Mouse (Mus musculus) embryonic facial prominence, embryonic 14.5 days (tissue): ENCODE measurements at regions not wholly inside any gene's neighbourhood (a gene's known extent, or its start where the extent isn't known, plus 50 kb on each side); places are given as distances from the start of the nearest gene placed in this dataset.

Source experiments
- ATAC-seq: fragments of 200-750 bp; cut with Nextera tagmentation; 2 replicates; pipeline ENCODE4 v1.8.0; 2017; ENCODE audit warnings: low read depth, moderate number of reproducible peaks, moderate TSS enrichment
- DNase-seq: peaks from one replicate; pipeline ENCODE4 v3.0.0-alpha.2; 2015; ENCODE audit warnings: low spot score
- H3K27ac ChIP-seq: fragments of 300-500 bp; sonication (generic); replicated peaks from 2 replicates; pipeline ENCODE4 v1.5.1; 2014; ENCODE audit warnings: low read depth, mild to moderate bottlenecking, low read length, moderate library complexity
- H3K27me3 ChIP-seq: fragments of 300-500 bp; sonication (generic); replicated peaks from 2 replicates; pipeline ENCODE4 v1.6.1; 2014; ENCODE audit warnings: low read length; ENCODE audit not compliant: control insufficient read depth, insufficient read depth
- H3K36me3 ChIP-seq: fragments of 300-500 bp; sonication (generic); 2 replicates; pipeline ENCODE4 v1.6.1; 2014; ENCODE audit warnings: low read length, mixed read lengths; ENCODE audit not compliant: control insufficient read depth, insufficient read depth
- H3K4me1 ChIP-seq: fragments of 300-500 bp; sonication (generic); 2 replicates; pipeline ENCODE4 v1.6.1; 2014; ENCODE audit warnings: antibody characterized with exemption, low read length; ENCODE audit not compliant: control insufficient read depth, insufficient read depth
- H3K4me2 ChIP-seq: fragments of 300-500 bp; sonication (generic); 2 replicates; pipeline ENCODE4 v1.6.1; 2014; ENCODE audit warnings: low read depth, mild to moderate bottlenecking, low read length, moderate library complexity, mixed read lengths
- H3K4me3 ChIP-seq: fragments of 300-500 bp; sonication (generic); 2 replicates; pipeline ENCODE4 v1.5.1; 2014; ENCODE audit warnings: low read depth, mild to moderate bottlenecking, low read length
- H3K9ac ChIP-seq: fragments of 300-500 bp; sonication (generic); 2 replicates; pipeline ENCODE4 v1.6.1; 2014; ENCODE audit warnings: low read depth, mild to moderate bottlenecking, low read length, moderate library complexity, mixed read lengths
- H3K9me3 ChIP-seq: fragments of 300-500 bp; sonication (generic); 2 replicates; pipeline ENCODE4 v1.6.1; 2016; ENCODE audit warnings: low read length; ENCODE audit not compliant: control insufficient read depth
- WGBS: fragments of 180-500 bp; shearing (Covaris S2); extraction: QIAGEN DNeasy Blood & Tissue Kit; methylation state at CpG from one replicate; pipeline ENCODE4 v1.1.7; 2014; 5-methylcytosine and 5-hydroxymethylcytosine counted together

- Histone ChIP-seq H3K4me2 (no peak overlapping the region), H3K4me3 (no peak overlapping the region), H3K9me3 (no peaks in the 10 kb centered on the region), H3K27ac (no peak overlapping the region), H3K36me3 (no peaks in the 10 kb centered on the region), H3K4me1 (peaks cover 14% of the 10 kb centered on the region), H3K9ac (no peak overlapping the region), H3K27me3 (no peaks in the 10 kb centered on the region)
- peak; percentile 30; the same call in 1 of the 2 replicates for ATAC-seq
- peak; percentile 48 for DNase-seq
- 24% methylated on average over 5 of the region's 5 CpGs for WGBS
Observed at GRCm38 (mm10) chr3:21479021-21479795, 597.2 kb upstream of the Tbl1xr1 start.

- Histone ChIP-seq H3K27me3 (no peaks in the 10 kb centered on the region), H3K4me1 (peaks cover 14% of the 10 kb centered on the region), H3K9me3 (no peaks in the 10 kb centered on the region), H3K9ac (no peak overlapping the region), H3K27ac (no peak overlapping the region), H3K36me3 (no peaks in the 10 kb centered on the region), H3K4me3 (no peak overlapping the region), H3K4me2 (no peak overlapping the region)
- no peak for ATAC-seq
- no peak for DNase-seq
Observed at GRCm38 (mm10) chr3:21479846-21480245, 596.6 kb upstream of the Tbl1xr1 start.

- H3K9ac ChIP-seq = no peak overlapping the region
- no peak for ATAC-seq
Observed at GRCm38 (mm10) chr3:21484052-21484451, 592.4 kb upstream of the Tbl1xr1 start.

GRCm38 (mm10) chr3:21485454-21485853 lies 591.0 kb upstream of the Tbl1xr1 start:
- Histone ChIP-seq H3K27ac (no peak overlapping the region), H3K9ac (no peak overlapping the region), H3K9me3 (peaks cover 3% of the 10 kb centered on the region; the same call in 1 of the 2 replicates), H3K36me3 (no peaks in the 10 kb centered on the region), H3K27me3 (no peaks in the 10 kb centered on the region), H3K4me1 (no peaks in the 10 kb centered on the region), H3K4me3 (no peak overlapping the region), H3K4me2 (no peak overlapping the region)
- ATAC-seq (no peak), DNase-seq (no peak)

More at GRCm38 (mm10) chr3:21484052-21484451, 592.4 kb upstream of the Tbl1xr1 start:
- H3K36me3 ChIP-seq = no peaks in the 10 kb centered on the region
- H3K4me1 ChIP-seq = peaks cover 6% of the 10 kb centered on the region
- no peak overlapping the region for H3K27ac ChIP-seq
- H3K9me3 ChIP-seq = peaks cover 3% of the 10 kb centered on the region; the same call in 1 of the 2 replicates
- H3K4me2 ChIP-seq = no peak overlapping the region
- no peak for DNase-seq
- WGBS = 83% methylated on average over 2 of the region's 2 CpGs
- no peaks in the 10 kb centered on the region for H3K27me3 ChIP-seq
- H3K4me3 ChIP-seq = no peak overlapping the region

- no peak for ATAC-seq
Observed at GRCm38 (mm10) chr3:21489547-21489946, 586.9 kb upstream of the Tbl1xr1 start.

GRCm38 (mm10) chr3:21492413-21492812 lies 584.0 kb upstream of the Tbl1xr1 start:
- DNase-seq = no peak
- Histone ChIP-seq H3K4me2 (no peak overlapping the region), H3K27ac (no peak overlapping the region), H3K9ac (no peak overlapping the region), H3K4me1 (peaks cover 5% of the 10 kb centered on the region; the same call in 1 of the 2 replicates), H3K9me3 (peaks cover 3% of the 10 kb centered on the region; the same call in 1 of the 2 replicates), H3K36me3 (no peaks in the 10 kb centered on the region), H3K4me3 (no peak overlapping the region), H3K27me3 (no peaks in the 10 kb centered on the region)
- no peak for ATAC-seq
- WGBS = 55% methylated on average over 3 of the region's 3 CpGs

More at GRCm38 (mm10) chr3:21489547-21489946, 586.9 kb upstream of the Tbl1xr1 start:
- H3K9me3 ChIP-seq = peaks cover 3% of the 10 kb centered on the region; the same call in 1 of the 2 replicates
- H3K4me3 ChIP-seq = no peak overlapping the region
- no peak overlapping the region for H3K27ac ChIP-seq
- 62% methylated on average over 1 of the region's 1 CpGs for WGBS
- H3K36me3 ChIP-seq = no peaks in the 10 kb centered on the region
- no peak for DNase-seq
- H3K9ac ChIP-seq = no peak overlapping the region
- no peaks in the 10 kb centered on the region for H3K27me3 ChIP-seq
- no peaks in the 10 kb centered on the region for H3K4me1 ChIP-seq
- H3K4me2 ChIP-seq = no peak overlapping the region

- Histone ChIP-seq H3K36me3 (no peaks in the 10 kb centered on the region), H3K4me3 (no peak overlapping the region), H3K9ac (no peak overlapping the region), H3K27ac (no peak overlapping the region), H3K27me3 (no peaks in the 10 kb centered on the region), H3K9me3 (peaks cover 3% of the 10 kb centered on the region; the same call in 1 of the 2 replicates), H3K4me1 (peaks cover 5% of the 10 kb centered on the region; the same call in 1 of the 2 replicates), H3K4me2 (no peak overlapping the region)
- no peak for DNase-seq
- no peak for ATAC-seq
- WGBS = 78% methylated on average over 6 of the region's 6 CpGs
Observed at GRCm38 (mm10) chr3:21493384-21493783, 583.1 kb upstream of the Tbl1xr1 start.

GRCm38 (mm10) chr3:21494904-21495303 lies 581.5 kb upstream of the Tbl1xr1 start:
- Histone ChIP-seq H3K4me2 (no peak overlapping the region), H3K27me3 (no peaks in the 10 kb centered on the region), H3K9me3 (no peaks in the 10 kb centered on the region), H3K27ac (no peak overlapping the region), H3K36me3 (no peaks in the 10 kb centered on the region), H3K4me3 (no peak overlapping the region), H3K4me1 (peaks cover 5% of the 10 kb centered on the region; the same call in 1 of the 2 replicates), H3K9ac (no peak overlapping the region)
- WGBS = 62% methylated on average over 3 of the region's 3 CpGs
- no peak for ATAC-seq
- DNase-seq = peak; percentile 23

- peaks cover 5% of the 10 kb centered on the region; the same call in 1 of the 2 replicates for H3K4me1 ChIP-seq
- ATAC-seq = no peak
- H3K9me3 ChIP-seq = no peaks in the 10 kb centered on the region
- H3K4me3 ChIP-seq = no peak overlapping the region
- no peaks in the 10 kb centered on the region for H3K36me3 ChIP-seq
- no peak overlapping the region for H3K9ac ChIP-seq
- H3K27ac ChIP-seq = no peak overlapping the region
- H3K27me3 ChIP-seq = no peaks in the 10 kb centered on the region
- peak; percentile 39 for DNase-seq
- no peak overlapping the region for H3K4me2 ChIP-seq
- 41% methylated on average over 5 of the region's 5 CpGs for WGBS
Observed at GRCm38 (mm10) chr3:21495651-21496050, 580.8 kb upstream of the Tbl1xr1 start.
